Mouse (Mus musculus) CH12.LX (cell line): ENCODE measurements around the gene Arg1.

ENCODE experiments used
- CTCF ChIP-seq, 2 experiments: IDR thresholded peaks in 1 of 2; conservative IDR thresholded peaks in 1 of 2; 2 replicates each; pipeline ENCODE4 v1.5.1; 2011 to 2012; ENCODE audit warnings: low read depth in 2 of 2, low read length in 2 of 2, improper control_type of control experiment in 1 of 2, inconsistent platforms in 1 of 2, mild to moderate bottlenecking in 1 of 2, moderate library complexity in 1 of 2
- ELF1 ChIP-seq: IDR thresholded peaks from 2 replicates; pipeline ENCODE4 v1.6.1; 2014; ENCODE audit warnings: low read depth, mild to moderate bottlenecking, inconsistent platforms, low read length, improper control_type of control experiment
- EP300 ChIP-seq: IDR thresholded peaks from 2 replicates; pipeline ENCODE4 v1.6.1; 2011; ENCODE audit warnings: low read length, improper control_type of control experiment
- HCFC1 ChIP-seq: IDR thresholded peaks from 2 replicates; pipeline ENCODE4 v1.6.1; 2012; ENCODE audit warnings: low read depth, mild to moderate bottlenecking, inconsistent platforms, low read length, improper control_type of control experiment
- JUN ChIP-seq: IDR thresholded peaks from 2 replicates; pipeline ENCODE4 v1.6.1; 2011; ENCODE audit warnings: low read depth, mild to moderate bottlenecking, low read length, improper control_type of control experiment, moderate library complexity; ENCODE audit not compliant: insufficient read depth
- JUND ChIP-seq: conservative IDR thresholded peaks from 2 replicates; pipeline ENCODE4 v1.6.1; 2011; ENCODE audit warnings: low read depth, low read length, improper control_type of control experiment
- MAFK ChIP-seq: IDR thresholded peaks from 2 replicates; pipeline ENCODE4 v1.6.1; 2011; ENCODE audit warnings: low read length, improper control_type of control experiment; ENCODE audit not compliant: insufficient replicate concordance
- POLR2A ChIP-seq: IDR thresholded peaks from 2 replicates; pipeline ENCODE4 v1.6.1; 2011; ENCODE audit warnings: low read depth, mild to moderate bottlenecking, improper control_type of control experiment, low read length
- USF1 ChIP-seq: IDR thresholded peaks from 2 replicates; pipeline ENCODE4 v1.6.1; 2014; ENCODE audit warnings: low read depth, mild to moderate bottlenecking, inconsistent platforms, low read length, improper control_type of control experiment
- ZC3H11A ChIP-seq: IDR thresholded peaks from 2 replicates; pipeline ENCODE4 v1.6.1; 2012; ENCODE audit warnings: low read depth, mild to moderate bottlenecking, inconsistent platforms, low read length, improper control_type of control experiment
- ZKSCAN1 ChIP-seq: IDR thresholded peaks from 2 replicates; pipeline ENCODE4 v1.6.1; 2012; ENCODE audit warnings: low read depth, inconsistent platforms, low read length, improper control_type of control experiment, borderline replicate concordance
- ZNF384 ChIP-seq: IDR thresholded peaks from 2 replicates; pipeline ENCODE4 v1.6.1; 2012; ENCODE audit warnings: low read depth, low read length, improper control_type of control experiment, inconsistent platforms

DNA sequence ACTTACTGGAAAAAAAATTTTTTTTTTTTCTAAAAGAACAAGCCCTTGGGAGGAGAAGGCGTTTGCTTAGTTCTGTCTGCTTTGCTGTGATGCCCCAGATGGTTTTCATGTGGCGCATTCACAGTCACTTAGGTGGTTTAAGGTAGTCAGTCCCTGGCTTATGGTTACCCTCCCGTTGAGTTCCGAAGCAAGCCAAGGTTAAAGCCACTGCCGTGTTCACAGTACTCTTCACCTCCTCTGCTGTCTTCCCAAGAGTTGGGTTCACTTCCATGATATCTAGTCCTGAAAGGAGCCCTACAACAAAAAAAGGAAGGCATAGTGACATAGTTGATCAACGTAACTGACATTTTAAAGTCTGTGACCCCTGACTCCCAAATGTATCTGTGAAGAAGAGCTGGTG is 11.8 kb downstream of the Arg1 start:
- TF ChIP-seq USF1 (no peak), JUND (no peak), CTCF (conservative IDR thresholded peaks at IDR 0.05 in 1 of 2, IDR thresholded peaks at IDR 0.05 in 1 of 2; ENCODE audit: low read depth in 2 of 2, low read length in 2 of 2) (no peak), ELF1 (no peak), HCFC1 (no peak), ZNF384 (no peak), MAFK (no peak), ZC3H11A (no peak), EP300 (no peak), JUN (no peak), POLR2A (no peak), ZKSCAN1 (no peak)
